Mouse (Mus musculus) liver, adult 2 months (tissue): ENCODE measurements at regions not wholly inside any gene's neighbourhood (a gene's known extent, or its start where the extent isn't known, plus 50 kb on each side); places are given as distances from the start of the nearest gene placed in this dataset.

Source experiments
- CTCF ChIP-seq: fragments of 200-500 bp; IDR thresholded peaks from 2 replicates; pipeline ENCODE4 v1.5.1; 2011; ENCODE audit warnings: low read depth, low read length, control low read depth
- POLR2A ChIP-seq: fragments of 200-500 bp; IDR thresholded peaks from 2 replicates; pipeline ENCODE4 v1.6.1; 2011; ENCODE audit warnings: low read length, control low read depth; ENCODE audit not compliant: insufficient read depth; ENCODE audit errors: extremely low read depth

- TF ChIP-seq CTCF, result no peak
- TF ChIP-seq POLR2A, result no peak
Measured at GRCm38 (mm10) chr5:74129636-74130035, 61.4 kb upstream of the Usp46 start.
